Mouse (Mus musculus) liver, adult (tissue): Measurements from ENCODE around the gene Itgb1bp1.

Experiments used
- GATA4 ChIP-seq: IDR thresholded peaks from 2 replicates; pipeline ENCODE4 v1.6.1; 2014; ENCODE audit warnings: mild to moderate bottlenecking, low read length; ENCODE audit not compliant: insufficient replicate concordance

Gene Itgb1bp1

GRCm38 (mm10) chr12:21204701-21205312 is 81.3 kb downstream of the Itgb1bp1 start:
- TF ChIP-seq GATA4: no peak

DNA sequence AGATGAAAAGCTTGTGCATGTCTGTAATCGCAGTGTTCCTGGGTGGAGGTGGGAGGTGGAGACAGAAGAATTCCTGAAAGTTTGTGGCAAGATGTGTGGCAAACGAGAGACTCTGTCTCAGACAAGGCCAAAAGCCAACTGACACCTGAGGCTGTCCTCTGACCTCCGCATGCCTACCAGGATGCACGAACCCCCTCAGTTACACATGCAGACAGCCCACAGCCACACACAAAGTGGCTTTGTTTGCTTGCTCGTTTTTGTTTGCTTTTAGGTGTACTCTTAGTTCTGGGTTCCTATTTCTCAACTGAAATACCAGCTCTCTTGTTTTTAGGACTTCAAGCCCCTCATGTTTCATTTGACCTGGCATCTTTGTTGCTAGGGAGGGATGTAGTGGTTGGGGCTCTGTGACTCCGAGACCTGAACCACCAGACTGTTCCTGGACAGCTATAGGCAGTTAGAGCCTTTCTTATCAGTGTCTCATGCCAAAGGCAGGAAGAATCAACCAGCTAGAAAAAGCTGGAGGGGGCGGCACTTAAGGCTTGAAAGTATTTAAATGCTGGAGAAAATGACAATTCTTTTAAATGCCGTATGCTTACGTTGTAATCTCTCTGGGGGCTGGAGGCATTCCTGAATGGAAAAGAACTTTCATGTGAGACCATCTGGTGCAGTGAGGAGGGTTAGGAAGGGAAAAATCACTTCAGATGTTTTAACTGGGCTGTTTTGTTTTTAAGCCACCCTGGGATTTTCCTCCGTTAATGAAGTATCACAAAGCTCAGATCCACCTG is 84.4 kb downstream of the Itgb1bp1 start:
- no peak for TF ChIP-seq GATA4

DNA sequence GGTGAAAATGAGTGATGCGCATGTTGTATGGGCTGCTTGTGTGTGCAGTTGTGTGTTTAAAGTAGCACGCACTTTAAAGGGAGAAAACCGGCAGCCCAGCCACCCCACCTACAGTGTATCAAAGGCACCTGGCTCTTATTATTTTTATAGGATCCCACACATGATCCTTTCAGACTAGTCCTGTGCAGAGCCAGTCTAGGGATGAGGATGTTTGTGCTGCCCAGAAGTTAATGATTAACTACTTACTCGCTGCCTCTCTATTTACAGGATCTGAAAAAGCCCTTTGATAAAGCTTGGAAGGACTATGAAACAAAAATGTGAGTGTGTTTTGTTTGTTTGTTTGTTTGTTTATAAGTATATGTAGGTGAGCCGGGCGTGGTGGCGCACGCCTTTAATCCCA is 85.5 kb downstream of the Itgb1bp1 start:
- no peak for TF ChIP-seq GATA4

- no peak for TF ChIP-seq GATA4
These were observed 89.7 kb downstream of the Itgb1bp1 start for GRCm38 (mm10) chr12:21196420-21196819.

- TF ChIP-seq GATA4: no peak
These were observed 90.6 kb downstream of the Itgb1bp1 start for GRCm38 (mm10) chr12:21195497-21195896.

GRCm38 (mm10) chr12:21191546-21191945 is 94.5 kb downstream of the Itgb1bp1 start:
- no peak for TF ChIP-seq GATA4
